Mouse (Mus musculus) thymus, postnatal 25 days (tissue): ENCODE measurements at regions not wholly inside any gene's neighbourhood (a gene's known extent, or its start where the extent isn't known, plus 50 kb on each side); places are given as distances from the start of the nearest gene placed in this dataset.

Experiments used
- DNase-seq: peaks from one replicate; pipeline ENCODE4 v3.0.0; 2022

DNA sequence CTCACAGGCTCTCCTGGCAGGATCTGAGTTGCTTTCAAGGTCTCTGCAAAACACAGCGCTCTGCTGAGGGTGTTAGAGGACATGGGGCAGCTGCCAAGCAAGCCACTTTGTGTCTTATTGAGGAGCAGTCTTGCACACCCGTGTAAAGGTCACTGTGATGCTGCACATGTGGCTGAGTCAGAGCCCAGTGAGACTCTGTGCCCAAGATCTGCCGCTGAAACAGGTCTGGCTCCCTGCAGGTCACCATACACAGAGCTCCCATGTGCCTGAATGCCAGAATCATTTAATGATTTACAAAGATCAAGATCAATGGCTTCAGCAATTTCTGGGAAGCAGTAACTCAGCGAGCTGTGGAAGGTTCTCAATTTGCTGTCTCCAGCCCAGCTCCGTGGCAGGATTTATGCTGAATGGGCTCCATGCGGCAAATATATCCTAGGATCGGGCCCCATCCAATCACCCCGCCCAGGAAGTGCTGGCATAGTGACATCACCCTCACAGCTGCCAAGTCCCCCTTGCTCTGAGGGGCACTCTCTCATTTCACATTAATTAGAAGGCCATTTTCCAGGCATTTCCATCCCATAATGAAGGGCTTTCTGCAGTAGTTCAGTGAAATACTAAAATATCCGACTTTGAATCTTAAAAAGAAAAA is 330.1 kb downstream of the H2al1j start:
- DNase-seq: no peak

DNA sequence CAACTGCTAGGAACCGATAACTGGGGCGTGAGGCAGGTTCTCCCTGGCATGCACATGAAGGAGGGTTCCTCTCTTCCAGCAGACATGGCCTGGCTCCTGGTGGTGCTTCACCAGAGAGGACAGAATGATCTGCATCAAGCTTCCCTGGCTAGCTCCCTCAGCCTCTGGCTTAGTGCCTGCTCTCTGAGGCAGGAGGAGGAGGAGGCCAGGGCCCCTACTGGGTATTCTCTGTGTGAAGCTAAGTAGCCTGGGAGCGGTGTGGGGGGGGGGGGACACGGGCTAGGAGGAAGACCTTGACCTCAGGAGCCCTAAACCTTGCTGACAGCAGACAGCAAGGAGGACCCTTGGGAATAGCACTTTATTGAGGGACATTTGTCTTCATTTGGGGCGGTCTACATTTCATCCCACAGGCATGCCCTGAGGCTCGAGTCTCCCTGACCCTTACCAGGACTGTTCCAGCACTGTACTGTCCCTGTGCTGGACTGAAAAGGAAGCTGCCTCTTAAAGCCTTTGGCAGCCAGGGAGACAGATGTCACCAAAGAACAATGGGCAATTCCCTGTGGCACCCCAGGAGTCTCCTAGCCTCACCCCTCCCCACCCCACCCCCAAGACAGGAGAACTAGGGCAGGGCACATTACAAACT is 335.7 kb downstream of the H2al1j start:
- DNase-seq: no peak

DNA sequence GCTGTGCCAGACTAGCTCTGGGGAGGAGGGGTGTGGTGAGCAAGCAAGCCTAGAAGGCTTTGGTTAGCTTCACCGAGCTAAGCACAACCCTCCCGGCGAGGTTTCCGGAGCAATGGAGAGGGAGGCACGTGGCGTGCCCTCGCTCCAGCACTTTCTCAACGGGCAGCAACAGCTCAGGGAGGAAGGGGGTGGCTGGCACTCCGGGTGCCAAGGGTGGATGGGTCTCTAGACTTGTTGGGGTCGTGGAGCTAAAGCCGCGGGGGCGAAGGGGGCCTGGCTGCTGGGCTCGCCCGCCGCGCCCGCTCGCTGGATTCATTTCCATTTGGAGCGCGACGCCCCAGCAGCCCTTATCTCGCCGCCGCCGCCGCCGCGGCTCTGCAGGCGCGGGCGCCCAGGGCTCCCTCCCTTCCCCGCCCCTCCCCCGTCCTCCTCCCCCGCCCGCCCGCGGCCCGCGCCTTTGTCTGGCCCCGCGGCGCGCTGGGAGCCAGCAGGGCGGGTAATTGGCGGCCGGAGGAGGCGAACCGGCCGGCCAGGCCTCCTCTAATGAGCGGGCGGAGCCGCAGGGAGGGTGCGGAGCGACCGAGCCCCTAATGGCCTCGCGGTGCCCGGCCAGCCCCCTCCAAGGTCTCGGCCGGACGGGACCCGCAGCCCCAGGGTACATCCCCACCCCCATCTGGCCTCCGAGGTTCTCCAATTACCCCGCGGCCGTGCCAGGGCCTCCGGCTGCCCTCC is 336.9 kb downstream of the H2al1j start:
- DNase-seq: peak; percentile 70

DNA sequence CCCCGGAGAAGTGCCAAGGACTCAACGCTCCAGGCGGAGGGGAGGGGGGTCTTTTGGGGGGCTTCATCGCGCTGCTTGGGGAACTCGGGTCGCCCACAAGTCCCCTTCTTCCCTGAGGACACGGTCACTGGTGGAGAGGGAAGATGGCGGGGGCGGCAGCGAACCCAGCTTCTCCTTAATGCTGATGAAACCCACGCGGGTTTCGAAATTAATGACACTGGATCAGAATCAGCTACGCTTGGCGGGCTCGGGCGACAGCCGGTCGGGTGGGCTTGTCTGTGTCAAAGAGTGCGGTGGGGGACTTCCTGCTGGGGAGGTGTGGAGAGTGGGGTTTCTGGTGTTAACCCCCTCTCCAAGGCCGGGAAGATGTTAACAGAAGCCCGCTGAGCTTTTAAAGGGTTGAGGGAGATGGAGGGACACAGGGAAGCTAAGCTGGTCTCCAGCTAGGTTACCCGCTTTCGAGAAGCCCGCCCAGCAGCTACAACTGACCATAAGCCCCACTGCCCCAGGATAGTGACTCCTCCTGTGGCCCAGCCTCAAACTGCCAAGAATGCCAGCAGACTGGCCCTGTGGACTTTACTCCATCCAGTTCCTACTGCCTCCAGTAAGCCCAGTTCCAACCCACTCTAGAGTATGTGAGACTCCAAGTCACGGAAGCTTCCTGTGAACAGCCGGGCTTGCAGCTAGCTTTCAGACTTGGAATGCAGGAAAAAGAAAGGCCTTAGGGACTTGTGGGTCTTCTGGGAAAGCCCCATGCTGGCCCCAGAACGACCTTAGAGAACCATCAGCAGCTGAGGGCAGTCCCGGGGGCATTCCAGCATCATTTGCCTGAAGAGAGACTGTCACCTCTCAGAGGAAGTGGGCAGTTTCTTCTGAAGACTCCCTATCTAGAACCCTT is 337.7 kb downstream of the H2al1j start:
- DNase-seq: peak; percentile 19

DNA sequence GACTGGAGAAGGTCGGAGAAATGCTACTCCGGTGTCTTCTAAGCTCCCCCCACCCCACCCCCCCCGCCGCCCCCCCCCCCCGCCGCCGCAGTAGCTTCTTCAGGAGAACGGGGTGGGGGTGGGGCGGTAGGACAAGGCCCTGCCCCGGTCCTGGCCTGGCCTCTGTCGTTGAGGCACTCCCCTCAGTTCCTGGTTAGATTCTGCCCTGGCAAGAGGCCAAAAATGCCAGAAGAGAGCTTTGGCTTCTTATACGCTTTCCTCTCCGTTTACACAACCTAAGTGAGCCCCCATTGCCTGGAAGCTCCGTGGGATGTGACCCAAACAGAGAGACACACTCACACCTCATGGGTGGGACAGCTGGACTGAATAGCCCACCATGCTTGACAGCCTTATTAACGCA is 338.9 kb downstream of the H2al1j start:
- DNase-seq: no peak

DNA sequence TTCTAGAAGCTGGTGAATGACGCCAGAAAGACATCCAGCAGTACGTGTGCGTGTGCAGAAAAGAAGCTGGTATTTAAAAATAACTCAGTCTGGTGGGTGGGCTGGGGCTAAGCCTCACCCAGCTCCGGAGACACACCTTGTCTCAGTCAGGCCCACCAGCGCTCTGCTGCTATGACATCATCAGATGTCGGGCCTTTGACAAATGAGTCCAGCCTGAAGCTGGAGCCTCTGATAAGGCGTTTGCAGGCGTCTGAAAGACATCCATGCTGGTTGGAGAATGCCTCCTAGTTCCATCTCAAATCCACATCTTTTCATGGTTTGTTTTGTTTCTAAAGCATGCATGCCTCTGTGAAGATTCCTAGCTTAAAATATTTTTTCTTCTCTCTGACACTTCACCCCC is 344.2 kb downstream of the H2al1j start:
- no peak for DNase-seq

DNA sequence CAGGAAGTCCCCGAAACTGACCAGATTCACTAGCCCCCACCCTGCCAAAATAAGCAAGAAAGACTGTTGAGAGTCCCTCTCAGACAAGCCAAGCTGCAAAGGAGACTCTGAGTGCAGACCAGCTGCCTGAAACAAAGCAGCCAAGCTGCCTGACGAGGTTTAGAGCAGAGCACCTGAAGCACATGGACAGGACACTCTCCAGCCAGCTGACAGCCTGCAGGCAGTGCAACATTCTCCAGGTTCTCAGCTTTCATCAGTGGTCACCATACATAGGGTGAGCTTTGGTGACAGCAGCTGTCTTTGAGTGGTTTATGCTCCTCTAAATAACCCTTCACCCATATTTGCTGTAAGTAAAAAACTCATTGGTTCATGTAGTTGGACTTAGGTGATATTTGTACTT is 350.5 kb downstream of the H2al1j start:
- DNase-seq: no peak

DNA sequence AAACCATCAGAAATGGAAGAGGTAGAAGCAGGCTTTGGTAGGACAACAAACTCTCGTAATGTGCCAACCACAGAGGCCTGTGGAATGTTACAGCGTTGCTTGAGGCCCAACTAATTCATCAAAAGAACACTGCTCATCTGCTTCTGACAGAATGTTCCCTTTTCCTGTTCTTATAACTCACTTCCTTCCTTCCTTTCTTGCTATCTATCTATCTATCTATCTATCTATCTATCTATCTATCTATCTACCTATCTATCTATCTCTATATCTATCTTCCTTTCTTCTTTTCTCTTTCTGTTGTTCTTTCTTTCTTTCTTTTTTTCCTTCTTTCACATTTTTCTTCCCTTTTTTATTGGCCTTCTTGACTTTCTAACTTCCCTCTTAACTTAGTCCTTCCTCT is 353.7 kb downstream of the H2al1j start:
- no peak for DNase-seq

DNA sequence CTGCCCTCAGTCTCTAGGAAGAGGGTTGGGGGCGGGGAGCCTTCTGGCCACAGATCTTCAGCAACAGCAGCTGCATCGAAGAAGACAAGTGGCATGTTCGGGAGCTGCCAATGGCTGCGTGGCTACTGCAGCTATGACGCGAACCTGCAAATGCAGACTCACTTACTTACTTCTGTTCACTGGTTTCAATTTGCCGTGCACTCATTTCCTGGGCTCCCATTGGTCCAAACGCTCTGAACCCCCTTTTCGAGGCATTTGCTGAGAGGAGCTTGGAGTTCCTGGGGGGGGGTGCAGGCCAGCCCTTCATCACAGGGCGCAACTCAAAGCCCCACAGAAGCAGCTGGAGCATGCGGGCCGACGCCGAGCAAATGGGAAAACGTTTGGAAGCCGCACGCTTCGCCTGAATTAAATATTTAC is 362.4 kb downstream of the H2al1j start:
- peak; percentile 20 for DNase-seq

DNA sequence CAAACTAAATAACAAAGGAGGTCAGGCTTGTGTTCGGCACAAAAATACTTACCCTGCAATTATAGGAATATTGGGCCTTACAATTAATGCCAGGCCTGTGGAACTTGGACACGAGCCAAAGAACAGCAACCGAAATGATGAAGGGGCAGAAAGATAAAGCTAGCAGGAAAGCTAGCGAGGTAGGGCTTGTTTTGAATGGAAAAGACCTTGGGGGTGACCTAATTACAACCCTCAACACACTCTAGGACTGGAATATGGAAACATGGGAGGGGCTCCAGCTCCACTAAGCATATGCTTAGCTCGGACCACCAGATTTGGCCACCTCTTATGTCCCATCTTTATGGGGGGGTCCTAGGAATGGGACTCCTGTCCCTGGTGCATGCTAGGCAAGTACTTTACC is 362.8 kb downstream of the H2al1j start:
- no peak for DNase-seq

DNA sequence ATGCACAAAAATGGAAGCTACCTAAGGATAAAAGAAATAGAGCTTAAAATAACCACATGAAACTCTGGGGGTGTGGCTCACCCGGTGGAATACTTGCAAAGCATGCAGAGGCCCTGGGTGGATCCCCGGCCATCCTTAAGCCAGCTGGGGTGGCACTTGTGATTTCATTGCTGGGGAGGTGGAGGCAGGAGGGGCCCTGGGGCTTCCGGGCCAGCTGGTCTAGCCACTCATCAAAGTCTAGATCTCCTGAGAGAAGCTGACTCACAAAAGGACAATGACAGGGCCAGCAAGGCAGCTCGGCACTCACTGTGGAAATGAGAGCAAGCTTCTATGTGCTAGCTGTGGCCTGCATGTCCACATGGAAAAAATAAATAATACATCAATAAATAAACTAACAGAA is 363.4 kb downstream of the H2al1j start:
- DNase-seq: no peak

DNA sequence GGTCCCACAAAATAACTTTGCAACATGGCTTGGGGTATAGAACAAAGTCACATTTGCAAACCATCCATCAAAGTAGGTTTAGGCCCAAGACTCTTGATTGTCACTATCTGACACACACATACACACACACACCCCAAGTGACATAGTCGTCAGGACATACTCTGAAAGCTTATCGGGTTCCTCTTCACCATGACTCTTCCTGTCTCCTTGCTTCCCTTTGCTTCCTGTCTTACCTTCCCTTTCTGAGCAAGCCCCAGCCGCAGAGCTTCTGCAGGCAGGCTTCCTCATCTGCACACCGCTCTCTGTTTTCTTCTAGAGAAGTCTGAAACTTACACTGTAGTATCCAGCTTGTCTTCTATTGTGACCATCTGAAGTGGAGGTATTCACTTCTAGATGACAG is 368.9 kb downstream of the H2al1j start:
- no peak for DNase-seq

DNA sequence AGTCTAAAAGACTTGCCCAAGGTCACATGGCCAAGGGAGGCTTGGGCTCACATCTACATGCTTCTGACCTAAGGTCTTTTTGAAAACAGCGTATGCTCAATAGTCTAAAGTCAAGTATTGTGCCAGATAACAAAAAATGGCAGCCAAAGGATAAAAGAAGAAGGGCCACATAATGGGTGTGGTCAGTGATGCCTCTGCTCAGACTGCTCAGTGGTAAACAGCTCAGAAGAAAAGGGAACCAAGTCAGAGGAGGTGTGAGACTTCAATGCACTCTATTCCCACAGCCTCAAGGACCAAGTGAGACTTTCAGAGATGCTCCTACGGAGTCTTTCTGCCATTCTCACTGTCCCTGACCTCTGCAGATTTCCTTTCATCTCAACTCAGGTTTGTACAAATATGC is 373.5 kb downstream of the H2al1j start:
- no peak for DNase-seq

DNA sequence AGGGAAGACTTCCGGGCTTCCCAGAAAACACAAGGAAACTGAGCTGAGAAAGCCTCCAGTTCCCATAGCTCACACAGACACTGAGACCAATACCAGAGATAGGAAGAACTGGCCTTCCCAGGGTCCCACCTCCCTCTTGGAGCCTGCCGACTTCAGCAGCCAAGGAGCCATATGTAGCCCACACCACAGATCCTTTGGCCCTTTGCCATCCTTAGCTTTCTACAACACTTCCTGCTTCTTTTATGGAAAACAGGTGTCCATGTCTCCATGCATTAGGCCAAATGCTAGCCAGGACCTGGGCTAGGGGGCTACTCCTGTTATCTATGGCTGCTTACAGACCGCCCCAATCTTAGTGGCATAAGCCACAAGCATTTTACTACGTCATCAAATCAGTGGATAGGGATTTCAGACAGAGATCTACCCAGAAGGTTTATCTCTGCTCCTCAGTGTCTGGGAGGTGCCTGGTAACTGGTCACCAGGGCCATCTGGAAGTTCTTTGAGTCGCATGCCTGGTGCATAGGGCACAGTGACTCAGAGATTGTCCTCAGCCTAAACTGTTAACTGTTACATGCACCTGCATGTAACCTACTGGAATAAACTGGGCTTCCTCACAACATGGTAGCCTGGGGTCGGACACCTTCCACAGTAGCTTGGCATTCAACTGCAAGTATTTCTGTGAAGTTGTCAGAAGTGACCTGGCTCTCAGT is 378.4 kb downstream of the H2al1j start:
- DNase-seq: no peak

DNA sequence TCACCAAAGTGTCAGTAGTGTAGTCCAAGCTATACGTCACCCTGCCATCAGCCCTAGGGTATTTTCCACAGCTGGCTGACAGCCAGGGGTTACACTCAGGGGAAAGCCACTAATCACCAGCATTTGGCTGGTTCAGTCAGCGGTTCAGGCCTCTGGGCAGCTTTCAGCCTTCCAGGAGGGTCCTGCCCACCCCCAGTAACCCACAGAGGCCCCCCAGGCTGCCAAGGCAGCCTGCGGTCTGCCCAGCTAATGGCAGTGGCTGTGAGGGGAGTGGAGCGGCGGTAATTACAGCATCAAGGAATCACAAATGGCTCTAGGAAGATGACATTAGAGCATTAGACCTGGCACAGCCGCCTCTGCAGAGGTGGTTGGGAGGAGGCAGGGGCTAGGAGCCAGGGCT is 379.7 kb downstream of the H2al1j start:
- no peak for DNase-seq

DNA sequence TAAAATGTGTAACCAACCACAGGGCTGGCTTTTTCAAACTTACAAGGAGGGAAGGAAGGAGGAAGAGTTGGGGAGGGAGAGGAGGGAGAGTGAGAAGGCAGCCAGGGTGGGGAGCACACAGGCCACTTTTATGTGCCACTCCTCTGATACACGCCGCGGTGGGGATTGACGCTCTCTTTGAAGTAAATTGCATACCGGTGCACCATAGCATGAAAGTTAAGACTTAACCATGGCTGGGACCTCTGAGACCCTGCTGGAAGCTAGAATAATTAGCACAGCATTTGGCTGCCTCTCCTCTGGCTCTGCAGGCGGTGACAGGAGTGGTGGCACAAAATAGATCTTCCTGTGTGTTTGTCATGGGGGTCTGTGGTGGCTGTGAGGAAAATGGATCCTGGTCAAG is 380.7 kb downstream of the H2al1j start:
- no peak for DNase-seq

DNA sequence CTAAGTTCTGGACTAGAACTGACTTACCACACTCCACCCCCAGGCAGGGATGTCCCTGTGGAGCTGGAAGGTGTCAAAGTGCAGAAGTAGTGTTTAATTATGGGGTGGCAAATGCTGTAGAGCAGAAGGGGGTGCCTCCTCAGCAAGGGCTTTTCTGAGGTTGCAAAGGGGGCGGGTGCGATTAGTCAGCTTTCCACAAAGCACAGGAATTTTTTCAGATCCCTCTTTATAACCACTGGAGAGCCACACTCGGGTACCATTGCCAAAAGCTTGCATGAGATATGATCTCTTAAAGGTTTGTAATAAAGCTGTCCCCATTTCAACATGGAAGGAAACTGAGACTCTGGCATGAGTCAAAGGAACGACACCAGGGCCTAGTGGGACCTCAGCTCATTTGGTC is 381.7 kb downstream of the H2al1j start:
- no peak for DNase-seq

DNA sequence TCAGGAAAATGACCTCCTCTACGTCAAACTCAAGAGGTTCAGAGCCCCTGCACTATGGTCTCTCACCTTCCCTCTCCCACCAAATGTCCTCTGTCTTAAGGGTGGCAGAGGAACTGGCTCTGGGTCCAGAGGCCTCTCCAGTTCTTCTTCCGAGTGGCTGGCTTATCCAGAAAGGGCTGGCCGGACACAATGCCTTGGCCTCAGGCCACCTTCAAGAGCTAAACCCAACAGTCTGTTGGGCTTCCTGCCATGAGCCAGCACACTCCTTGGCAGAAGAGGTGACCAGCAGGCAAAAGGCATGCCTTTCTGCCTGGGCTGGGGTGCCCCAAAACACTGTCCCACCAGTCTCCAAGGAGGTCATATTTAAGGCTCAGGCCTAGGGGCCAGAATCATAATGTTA is 385.8 kb downstream of the H2al1j start:
- DNase-seq: no peak

DNA sequence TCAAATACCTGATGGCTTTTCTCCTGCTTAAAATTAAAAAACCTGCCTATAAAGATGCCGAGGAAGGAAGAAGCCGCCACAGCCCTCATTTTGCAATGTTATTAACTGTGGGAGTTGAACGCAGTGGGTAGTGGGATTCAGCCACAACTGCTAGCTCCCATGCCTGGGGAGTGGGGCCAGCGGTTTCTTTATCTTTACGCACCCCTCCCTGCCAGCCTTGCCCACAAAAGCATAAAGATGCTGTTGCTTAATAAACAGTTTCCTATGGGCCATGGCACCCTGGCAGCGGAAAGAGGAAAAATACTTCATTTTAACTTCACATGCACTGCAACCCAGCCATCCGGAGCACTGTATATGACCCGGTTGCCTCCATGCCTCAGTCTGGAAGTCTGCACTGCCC is 389.2 kb downstream of the H2al1j start:
- DNase-seq: no peak

DNA sequence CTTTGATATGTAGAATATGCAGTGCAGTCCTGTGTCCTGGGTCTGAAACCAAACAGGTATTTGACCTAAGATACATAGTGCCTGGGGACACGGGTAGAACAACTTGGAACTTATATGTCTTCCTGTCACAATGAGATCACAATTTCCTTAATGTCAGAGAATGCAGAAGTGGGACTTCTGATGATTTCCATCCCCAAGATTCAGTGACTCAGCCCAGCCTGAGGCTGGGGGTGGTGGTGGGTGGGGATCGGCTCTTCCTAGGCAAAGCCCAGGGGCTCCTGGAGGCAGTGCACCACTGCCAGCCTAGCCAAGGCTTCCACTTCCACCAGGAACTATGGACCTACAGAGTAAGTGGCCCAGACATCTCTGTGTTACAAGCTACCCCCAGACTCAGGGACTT is 391.2 kb downstream of the H2al1j start:
- DNase-seq: no peak

DNA sequence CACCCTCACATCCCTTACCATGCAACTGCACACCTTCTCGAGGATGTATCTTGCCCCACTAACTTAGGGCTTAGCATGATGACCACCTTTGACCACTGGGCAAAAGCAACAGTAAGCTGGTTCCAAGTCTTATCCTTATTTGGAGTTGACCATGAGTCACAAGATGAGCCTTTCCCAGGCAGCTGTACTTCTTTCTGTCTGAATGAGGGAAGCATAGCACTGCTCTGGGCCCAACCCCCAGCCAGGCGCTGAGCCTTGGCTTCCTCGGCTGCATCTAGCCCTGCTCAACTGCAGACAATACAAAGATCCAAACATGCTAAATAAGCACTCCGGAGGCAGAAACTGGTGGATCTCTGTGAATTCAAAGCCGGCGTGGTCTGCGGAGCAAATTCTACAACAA is 392.9 kb downstream of the H2al1j start:
- DNase-seq: no peak

DNA sequence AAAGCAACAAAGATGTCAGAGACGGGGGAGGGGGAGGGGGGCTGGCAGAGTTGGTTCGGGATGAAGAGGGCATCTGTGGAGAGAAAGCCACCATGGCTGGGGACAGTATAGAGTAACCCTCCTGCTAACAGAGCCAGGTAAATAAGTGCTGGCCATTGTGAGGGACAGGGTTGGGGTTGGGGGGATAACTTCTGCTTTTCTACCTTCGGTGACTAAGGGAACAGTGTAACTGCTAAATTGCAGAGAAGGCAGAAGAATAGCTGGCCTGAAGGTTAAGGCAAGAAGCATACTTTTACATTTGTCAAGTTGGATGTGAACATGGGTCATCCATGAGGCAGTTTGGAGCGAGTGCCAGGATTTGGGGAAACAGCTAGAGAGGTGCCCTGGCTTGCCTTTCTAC is 395.1 kb downstream of the H2al1j start:
- no peak for DNase-seq

DNA sequence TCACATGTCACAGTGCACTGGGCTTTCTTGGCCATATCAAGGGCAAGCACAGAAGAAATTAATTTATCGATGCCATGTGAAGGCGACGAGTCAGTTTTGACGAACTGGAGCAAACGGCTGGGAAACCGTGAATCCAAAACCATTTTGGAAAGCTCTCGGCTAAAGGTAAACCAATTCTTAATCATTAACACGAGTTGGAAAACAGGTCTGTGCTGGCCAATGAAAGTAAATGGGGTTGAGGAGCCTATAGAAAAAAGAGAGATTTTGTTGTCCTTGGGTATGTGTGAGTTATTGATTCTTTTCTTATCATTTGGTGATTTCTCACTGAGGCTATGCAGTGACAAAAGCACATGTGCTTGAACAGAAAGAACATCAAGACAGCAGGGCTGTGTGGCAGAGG is 397.1 kb downstream of the H2al1j start:
- no peak for DNase-seq
